Mouse (Mus musculus): Measurements from ENCODE around the gene Sestd1.

DNA sequence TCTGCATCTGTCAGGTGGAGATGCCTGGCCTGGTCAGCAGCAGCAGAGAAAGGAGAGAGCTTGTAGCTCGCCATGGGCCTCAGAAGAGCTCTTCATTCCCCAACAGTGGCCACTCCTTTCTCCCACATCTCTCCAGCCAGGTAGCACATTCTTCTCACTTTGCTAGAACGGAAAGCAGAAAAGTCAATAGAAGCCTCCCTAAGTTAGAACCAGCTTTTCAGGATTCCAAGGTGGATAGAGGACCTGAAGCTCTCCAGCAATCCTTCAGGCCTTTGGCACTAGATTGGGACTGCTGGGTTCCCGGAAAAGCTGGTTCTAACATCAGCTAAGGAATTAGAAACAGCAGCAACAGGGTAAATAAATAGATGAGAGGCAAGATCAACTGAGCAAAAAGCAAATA is 118.3 kb downstream of the Sestd1 start:
- TF ChIP-seq CTCF (IDR thresholded peaks at IDR 0.05; ENCODE audit: extremely low read depth, insufficient read length, insufficient replicate concordance, low read depth, low read length) = no peak
- TF ChIP-seq POLR2A (IDR thresholded peaks at IDR 0.05; ENCODE audit: low read depth, low read length) = no peak
